Mouse (Mus musculus) limb, embryonic 13.5 days (tissue): ENCODE results near the gene Lhx6. TPM values are rescaled to one million over a fixed set of nuclear protein-coding genes. Genes with fewer than 3 reads are reported as not detected.

Experiments used
- ATAC-seq: fragments of 200-750 bp; cut with Nextera tagmentation; 2 replicates; pipeline ENCODE4 v1.8.0; 2017; ENCODE audit warnings: low read depth, moderate number of reproducible peaks, moderate TSS enrichment; ENCODE audit not compliant: low FRiP score
- H3K27ac ChIP-seq: fragments of 300-500 bp; sonication (generic); 2 replicates; pipeline ENCODE4 v1.5.1; 2015; ENCODE audit warnings: inconsistent platforms, mild to moderate bottlenecking, moderate library complexity
- H3K27me3 ChIP-seq: fragments of 300-500 bp; sonication (generic); 2 replicates; pipeline ENCODE4 v1.6.1; 2015; ENCODE audit warnings: mild to moderate bottlenecking, inconsistent platforms
- H3K36me3 ChIP-seq: fragments of 300-500 bp; sonication (generic); 2 replicates; pipeline ENCODE4 v1.6.1; 2015; ENCODE audit warnings: inconsistent platforms, mild to moderate bottlenecking, moderate library complexity
- H3K4me1 ChIP-seq: fragments of 300-500 bp; sonication (generic); 2 replicates; pipeline ENCODE4 v1.6.1; 2015; ENCODE audit warnings: inconsistent platforms
- H3K4me2 ChIP-seq: fragments of 300-500 bp; sonication (generic); replicated peaks from 2 replicates; pipeline ENCODE4 v1.6.1; 2015; ENCODE audit warnings: inconsistent platforms, mild to moderate bottlenecking, moderate library complexity
- H3K4me3 ChIP-seq: fragments of 300-500 bp; sonication (generic); 2 replicates; pipeline ENCODE4 v1.5.1; 2015; ENCODE audit warnings: moderate library complexity, mild to moderate bottlenecking, inconsistent platforms
- H3K9ac ChIP-seq: fragments of 300-500 bp; sonication (generic); 2 replicates; pipeline ENCODE4 v1.6.1; 2015; ENCODE audit warnings: mild to moderate bottlenecking, inconsistent platforms
- H3K9me3 ChIP-seq: fragments of 300-500 bp; sonication (generic); 2 replicates; pipeline ENCODE4 v1.6.1; 2016; ENCODE audit warnings: inconsistent platforms
- WGBS: fragments of 180-500 bp; shearing (Covaris S2); methylation state at CpG from one replicate; pipeline ENCODE4 v1.1.7; 2015; 5-methylcytosine and 5-hydroxymethylcytosine counted together
- polyA plus RNA-seq: library from polyadenylated mRNA; unstranded; fragments of >200 nt; fragmentation: Nextera tagmentation; extraction: Ambion mirVana; gene quantifications from 2 replicates; pipeline ENCODE4 v1.2.1, GENCODE M21; 2015

The Lhx6 gene
- polyA plus RNA-seq, 1 experiment from 2014 or later = 0.92 TPM

GRCm38 (mm10) chr2:36103555-36104367, 1.4 kb downstream of the Lhx6 start:
- Histone ChIP-seq H3K9me3 (no peaks in the 10 kb centered on the region), H3K4me1 (peaks cover 36% of the 10 kb centered on the region), H3K9ac (no peak overlapping the region), H3K27me3 (peaks cover 100% of the 10 kb centered on the region), H3K4me2 (peak overlapping the region; percentile 84), H3K27ac (no peak overlapping the region), H3K36me3 (no peaks in the 10 kb centered on the region), H3K4me3 (peak overlapping the region; percentile 45)
- ATAC-seq = no peak; the same call in 1 of the 2 replicates
- WGBS = 1% methylated on average over 38 of the region's 38 CpGs

GRCm38 (mm10) chr2:36103069-36103554, 2.1 kb downstream of the Lhx6 start:
- no peak overlapping the region for H3K9ac ChIP-seq
- peak overlapping the region; percentile 45 for H3K4me3 ChIP-seq
- no peak overlapping the region for H3K27ac ChIP-seq
- no peaks in the 10 kb centered on the region for H3K9me3 ChIP-seq
- no peaks in the 10 kb centered on the region for H3K36me3 ChIP-seq
- WGBS = under 1% methylated on average over 21 of the region's 21 CpGs
- H3K4me2 ChIP-seq = peak overlapping the region; percentile 84
- no peak for ATAC-seq
- peaks cover 100% of the 10 kb centered on the region for H3K27me3 ChIP-seq
- peaks cover 39% of the 10 kb centered on the region for H3K4me1 ChIP-seq

GRCm38 (mm10) chr2:36102559-36102946, 2.7 kb downstream of the Lhx6 start:
- H3K9ac ChIP-seq = 0 out of 2 replicates have a peak overlapping the region, but pooled peaks have one; percentile 31
- peak overlapping the region; percentile 84 for H3K4me2 ChIP-seq
- no peaks in the 10 kb centered on the region for H3K9me3 ChIP-seq
- no peaks in the 10 kb centered on the region for H3K36me3 ChIP-seq
- H3K4me3 ChIP-seq = peak overlapping the region; percentile 45
- peaks cover 100% of the 10 kb centered on the region for H3K27me3 ChIP-seq
- no peak overlapping the region for H3K27ac ChIP-seq
- no peak for ATAC-seq
- WGBS = 2% methylated on average over 21 of the region's 21 CpGs
- peaks cover 39% of the 10 kb centered on the region for H3K4me1 ChIP-seq

GRCm38 (mm10) chr2:36101866-36102558, 3.2 kb downstream of the Lhx6 start:
- Histone ChIP-seq H3K27ac (no peak overlapping the region), H3K9ac (0 out of 2 replicates have a peak overlapping the region, but pooled peaks have one; percentile 31)

GRCm38 (mm10) chr2:36099739-36100138, 5.5 kb downstream of the Lhx6 start:
- H3K4me1 ChIP-seq = peaks cover 29% of the 10 kb centered on the region
- H3K27ac ChIP-seq = no peak overlapping the region
- no peak overlapping the region for H3K4me3 ChIP-seq
- WGBS = 12% methylated on average over 6 of the region's 6 CpGs
- H3K9ac ChIP-seq = no peak overlapping the region
- no peaks in the 10 kb centered on the region for H3K9me3 ChIP-seq
- H3K4me2 ChIP-seq = no peak overlapping the region
- H3K27me3 ChIP-seq = peaks cover 100% of the 10 kb centered on the region
- no peak for ATAC-seq
- H3K36me3 ChIP-seq = no peaks in the 10 kb centered on the region

More at GRCm38 (mm10) chr2:36101866-36102558, 3.2 kb downstream of the Lhx6 start:
- no peaks in the 10 kb centered on the region for H3K9me3 ChIP-seq
- ATAC-seq = no peak
- 3% methylated on average over 28 of the region's 28 CpGs for WGBS
- H3K27me3 ChIP-seq = peaks cover 100% of the 10 kb centered on the region
- H3K4me3 ChIP-seq = peak overlapping the region; percentile 45
- H3K4me2 ChIP-seq = peak overlapping the region; percentile 84
- peaks cover 39% of the 10 kb centered on the region for H3K4me1 ChIP-seq
- no peaks in the 10 kb centered on the region for H3K36me3 ChIP-seq

- H3K4me3 ChIP-seq = no peak overlapping the region
- H3K9me3 ChIP-seq = no peaks in the 10 kb centered on the region
- peaks cover 100% of the 10 kb centered on the region for H3K27me3 ChIP-seq
- no peak overlapping the region for H3K27ac ChIP-seq
- 3% methylated on average over 5 of the region's 5 CpGs for whole genome bisulfite sequencing
- H3K9ac ChIP-seq = no peak overlapping the region
- no peak overlapping the region for H3K4me2 ChIP-seq
- no peak for ATAC-seq
- peaks cover 17% of the 10 kb centered on the region for H3K4me1 ChIP-seq
- no peaks in the 10 kb centered on the region for H3K36me3 ChIP-seq
These were observed 7.2 kb downstream of the Lhx6 start for GRCm38 (mm10) chr2:36098021-36098420.

- no peak overlapping the region for H3K4me3 ChIP-seq
- H3K36me3 ChIP-seq = no peaks in the 10 kb centered on the region
- peaks cover 100% of the 10 kb centered on the region for H3K27me3 ChIP-seq
- H3K9me3 ChIP-seq = no peaks in the 10 kb centered on the region
- WGBS = 4% methylated on average over 18 of the region's 18 CpGs
- H3K9ac ChIP-seq = no peak overlapping the region
- no peak overlapping the region for H3K4me2 ChIP-seq
- no peak for ATAC-seq
- no peak overlapping the region for H3K27ac ChIP-seq
- peaks cover 9% of the 10 kb centered on the region; the same call in 1 of the 2 replicates for H3K4me1 ChIP-seq
These were observed 7.9 kb downstream of the Lhx6 start for GRCm38 (mm10) chr2:36097129-36097815.

- no peak overlapping the region for H3K9ac ChIP-seq
- H3K27ac ChIP-seq = no peak overlapping the region
- no peak for ATAC-seq
- WGBS = 3% methylated on average over 31 of the region's 31 CpGs
- H3K36me3 ChIP-seq = no peaks in the 10 kb centered on the region
- H3K4me2 ChIP-seq = peak overlapping the region; percentile 16; the same call in 1 of the 2 replicates
- H3K4me1 ChIP-seq = peaks cover 21% of the 10 kb centered on the region
- peaks cover 100% of the 10 kb centered on the region for H3K27me3 ChIP-seq
- no peaks in the 10 kb centered on the region for H3K9me3 ChIP-seq
- H3K4me3 ChIP-seq = peak overlapping the region; percentile 3; the same call in 1 of the 2 replicates
These were observed 11.2 kb downstream of the Lhx6 start for GRCm38 (mm10) chr2:36093914-36094475.

GRCm38 (mm10) chr2:36093301-36093700, 11.9 kb downstream of the Lhx6 start:
- Histone ChIP-seq H3K27ac (no peak overlapping the region), H3K9me3 (no peaks in the 10 kb centered on the region), H3K4me1 (peaks cover 21% of the 10 kb centered on the region), H3K27me3 (peaks cover 100% of the 10 kb centered on the region), H3K4me3 (no peak overlapping the region), H3K9ac (no peak overlapping the region), H3K36me3 (no peaks in the 10 kb centered on the region), H3K4me2 (no peak overlapping the region)
- WGBS = 19% methylated on average over 7 of the region's 7 CpGs
- ATAC-seq = no peak

- Histone ChIP-seq H3K27me3 (peaks cover 100% of the 10 kb centered on the region), H3K9me3 (no peaks in the 10 kb centered on the region), H3K4me3 (no peak overlapping the region), H3K4me1 (peaks cover 19% of the 10 kb centered on the region), H3K27ac (no peak overlapping the region), H3K9ac (no peak overlapping the region), H3K4me2 (no peak overlapping the region), H3K36me3 (no peaks in the 10 kb centered on the region)
- ATAC-seq = no peak
- WGBS = 3% methylated on average over 4 of the region's 4 CpGs
These were observed 12.5 kb downstream of the Lhx6 start for GRCm38 (mm10) chr2:36092748-36093147.

- Histone ChIP-seq H3K4me1 (peaks cover 19% of the 10 kb centered on the region), H3K4me3 (peak overlapping the region; percentile 47), H3K27ac (no peak overlapping the region), H3K27me3 (peaks cover 100% of the 10 kb centered on the region), H3K9ac (peak overlapping the region; percentile 55), H3K36me3 (no peaks in the 10 kb centered on the region), H3K9me3 (no peaks in the 10 kb centered on the region), H3K4me2 (peak overlapping the region; percentile 85)
- 1% methylated on average over 70 of the region's 70 CpGs for WGBS
- peak; percentile 78 for ATAC-seq
These were observed 14.1 kb downstream of the Lhx6 start for GRCm38 (mm10) chr2:36090853-36091741.
